Comparison of ENCODE assay signal across 8 mouse cellular contexts in the genomic region with DNA sequence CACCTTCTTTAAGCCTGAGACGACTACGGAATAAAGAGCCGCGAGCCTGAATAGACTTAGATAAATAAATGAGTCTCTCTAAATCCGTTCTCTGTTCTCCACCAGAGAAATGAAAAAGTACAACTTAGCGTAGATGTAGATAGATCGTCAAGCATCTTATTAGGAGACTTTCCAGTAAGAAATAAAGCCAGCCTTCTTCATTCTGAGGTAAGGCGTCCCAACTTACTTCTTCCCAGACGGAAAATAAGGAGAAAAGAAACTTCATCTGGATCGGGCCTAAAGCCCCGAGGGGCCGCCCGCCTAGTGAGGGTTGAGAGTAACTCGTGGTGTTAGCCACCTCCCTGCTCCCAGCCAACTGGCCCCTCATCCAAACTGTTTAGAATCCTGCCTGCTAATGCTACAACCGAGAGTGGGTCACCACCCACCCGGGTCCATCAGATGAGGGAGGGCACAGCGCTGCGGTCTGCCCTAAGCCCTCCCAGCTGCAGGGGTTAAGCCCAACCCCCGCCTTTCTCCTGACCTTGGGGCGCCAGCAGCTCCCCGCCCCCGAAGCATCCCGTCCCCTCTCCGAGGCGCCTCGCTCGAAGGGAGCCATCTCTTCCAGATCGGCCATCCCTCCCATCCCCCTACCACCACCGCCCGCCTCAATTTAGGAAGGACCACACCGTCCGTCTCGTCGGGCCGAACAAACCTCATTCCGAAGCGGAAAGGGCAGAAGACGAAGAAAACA. TPM values are rescaled to one million over a fixed set of nuclear protein-coding genes. Genes with fewer than 3 reads are reported as not detected.
A peak's percentile ranks its signal among the peaks of the same experiment; 100 is the strongest.
DNase-seq lines count a peak whose midpoint lies in the region; ATAC-seq and TF ChIP-seq lines count a peak whose summit lies in the region.

No protein-coding gene starts in this region.

- H3K79me2 ChIP-seq in heart, adult 2 months (replicated peaks; ENCODE audit: control insufficient read depth, insufficient read depth, low read length) = peaks cover 6% of the 10 kb centered on the region

- no peaks in the 10 kb centered on the region for H3K27me3 ChIP-seq in heart, adult 2 months (ENCODE audit: control insufficient read depth, insufficient read depth, low read length)
- no peaks in the 10 kb centered on the region for H3K27me3 ChIP-seq in neural tube, embryonic 14.5 days (ENCODE audit: control insufficient read depth, insufficient read depth, low read length)

- H3K36me3 ChIP-seq in heart, adult 2 months (ENCODE audit: control insufficient read depth, insufficient read depth, low read length) = no peaks in the 10 kb centered on the region
- peaks cover 3% of the 10 kb centered on the region for H3K36me3 ChIP-seq in neural tube, embryonic 14.5 days (ENCODE audit: control insufficient read depth, insufficient read depth, low read length)

- peak overlapping the region; percentile 93 for H3K4me3 ChIP-seq in heart, adult 2 months
- peak overlapping the region; percentile 100 for H3K4me3 ChIP-seq in lung, adult 2 months (replicated peaks; ENCODE audit: extremely low read depth, low read depth, low read length)
- peak overlapping the region; percentile 95 for H3K4me3 ChIP-seq in neural tube, embryonic 14.5 days (ENCODE audit: low read depth, low read length)

- DNase-seq in 3T3-L1 (ENCODE audit: low read depth, low spot score) (peak; percentile 64), R1 (ENCODE audit: low read depth, low spot score) (peak; percentile 84)
- DNase-seq in embryo, embryonic 11.5 days (ENCODE audit: low read depth, low spot score) = peak; percentile 34
- peak in 1 of 2 experiments; percentile 44 for DNase-seq in heart, adult 2 months
- peak; percentile 47 for DNase-seq in kidney, adult 18-20 months
- peak; percentile 43 for DNase-seq in lung, adult 2 months
- peak; percentile 55 to 67 for DNase-seq in thymus, adult 18-20 months

- no peaks in the 10 kb centered on the region for H3K9me3 ChIP-seq in neural tube, embryonic 14.5 days (ENCODE audit: control insufficient read depth, low read length)

- 2% methylated on average over 38 of the region's 38 CpGs for WGBS in heart, adult 2 months
- 1% methylated on average over 38 of the region's 38 CpGs for WGBS in lung, adult 2 months
- WGBS in neural tube, embryonic 14.5 days = 3% methylated on average over 37 of the region's 38 CpGs

- peaks cover 5% of the 10 kb centered on the region; the same call in 1 of the 2 replicates for H3K4me1 ChIP-seq in heart, adult 2 months (ENCODE audit: control insufficient read depth, insufficient read depth, low read length)
- H3K4me1 ChIP-seq in lung, adult 2 months (ENCODE audit: control insufficient read depth, insufficient read depth, low read length) = peaks cover 11% of the 10 kb centered on the region
- peaks cover 25% of the 10 kb centered on the region for H3K4me1 ChIP-seq in neural tube, embryonic 14.5 days (ENCODE audit: control insufficient read depth, insufficient read depth, low read length)

- intact Hi-C loops in heart, adult 2 months (cut with DNase I) = loop anchor here (10.0 kb wide), 1 partner anchor 982 kb away; a partner anchor contains a TSS

- peak overlapping the region; percentile 95 for H3K27ac ChIP-seq in heart, adult 2 months
- peak overlapping the region; percentile 89 for H3K27ac ChIP-seq in neural tube, embryonic 14.5 days (ENCODE audit: low read depth, low read length)

- H3K9ac ChIP-seq in heart, adult 2 months (ENCODE audit: low read depth, low read length) = peak overlapping the region; percentile 99
- peak overlapping the region; percentile 78 for H3K9ac ChIP-seq in neural tube, embryonic 14.5 days (replicated peaks; ENCODE audit: low read depth, low read length)

- peak overlapping the region; percentile 81 for H3K4me2 ChIP-seq in neural tube, embryonic 14.5 days (ENCODE audit: low read depth, low read length)

- peak; percentile 41 for ATAC-seq in neural tube, embryonic 14.5 days (ENCODE audit: low read depth)

- TF ChIP-seq EP300 in heart, adult 2 months (IDR thresholded peaks at IDR 0.05; ENCODE audit: insufficient read depth, low read depth, low read length) = no peak

- no peak for TF ChIP-seq CTCF in heart, adult 2 months (IDR thresholded peaks at IDR 0.05)
- TF ChIP-seq CTCF in lung, adult 2 months (IDR thresholded peaks at IDR 0.05; ENCODE audit: insufficient read depth, low read length) = no peak

- TF ChIP-seq POLR2A in heart, adult 2 months (IDR thresholded peaks at IDR 0.05; ENCODE audit: insufficient read depth, low read depth, low read length) = no peak
- peak; percentile 3; the same call in 1 of the 2 replicates for TF ChIP-seq POLR2A in lung, adult 2 months (IDR thresholded peaks at IDR 0.05; ENCODE audit: borderline replicate concordance, extremely low read depth, low read depth, low read length)

RNA-seq across cellular contexts. Expression of a gene that starts 0.9 kb away (rescaled TPM):
- total RNA-seq in heart, adult 2 months (2021) = 10 to 100 TPM; 15.3 to 16.4 TPM
- polyA plus RNA-seq in heart, adult 2 months (2012; rRNA removed) = 10.7 and 12.4 TPM in 2 replicates
- 21.2 and 31.7 TPM in 2 replicates for polyA plus RNA-seq in lung, adult 2 months (2012; rRNA removed)
- 41.4 and 45.3 TPM in 2 replicates for polyA plus RNA-seq in neural tube, embryonic 14.5 days (2014; fragmentation: Nextera tagmentation; extraction: Ambion mirVana)

RNA-seq across cellular contexts. Expression of a gene that starts 1.1 kb away (rescaled TPM):
- 1 to 10 TPM; 5.8 to 6.4 TPM for total RNA-seq in heart, adult 2 months (2021)
- 4.7 and 7.8 TPM in 2 replicates for polyA plus RNA-seq in heart, adult 2 months (2012; rRNA removed)
- 6.2 and 7.1 TPM in 2 replicates for polyA plus RNA-seq in lung, adult 2 months (2012; rRNA removed)
- polyA plus RNA-seq in neural tube, embryonic 14.5 days (2014; fragmentation: Nextera tagmentation; extraction: Ambion mirVana) = 23.1 and 27.6 TPM in 2 replicates

RNA-seq across cellular contexts. Expression of a gene that starts 26.8 kb away (rescaled TPM):
- not detected for total RNA-seq in heart, adult 2 months (2021)
- 0.18 TPM in 1 of 2 replicates, not detected in the other for polyA plus RNA-seq in heart, adult 2 months (2012; rRNA removed)
- polyA plus RNA-seq in lung, adult 2 months (2012; rRNA removed) = 0.09 TPM in 1 of 2 replicates, not detected in the other
- polyA plus RNA-seq in neural tube, embryonic 14.5 days (2014; fragmentation: Nextera tagmentation; extraction: Ambion mirVana) = 0.31 and 0.72 TPM in 2 replicates

RNA-seq across cellular contexts. Expression of a gene that starts 33.2 kb away (rescaled TPM):
- total RNA-seq in heart, adult 2 months (2021) = 1 to 10 TPM; 2.6 to 2.7 TPM
- 3.7 and 5.6 TPM in 2 replicates for polyA plus RNA-seq in heart, adult 2 months (2012; rRNA removed)
- 15.3 and 16.9 TPM in 2 replicates for polyA plus RNA-seq in lung, adult 2 months (2012; rRNA removed)
- polyA plus RNA-seq in neural tube, embryonic 14.5 days (2014; fragmentation: Nextera tagmentation; extraction: Ambion mirVana) = 23.5 and 24.4 TPM in 2 replicates

RNA-seq across cellular contexts. Expression of a gene that starts 34.1 kb away (rescaled TPM):
- total RNA-seq in heart, adult 2 months (2021) = 10 to 100 TPM; 16.9 to 18.6 TPM
- 25.2 and 32.7 TPM in 2 replicates for polyA plus RNA-seq in heart, adult 2 months (2012; rRNA removed)
- 43.9 and 45.9 TPM in 2 replicates for polyA plus RNA-seq in lung, adult 2 months (2012; rRNA removed)
- 35.0 and 36.3 TPM in 2 replicates for polyA plus RNA-seq in neural tube, embryonic 14.5 days (2014; fragmentation: Nextera tagmentation; extraction: Ambion mirVana)
